Mouse (Mus musculus): ENCODE data around the gene Il12b. TPM values are rescaled to one million over a fixed set of nuclear protein-coding genes. Genes with fewer than 3 reads are reported as not detected.

The Il12b gene
- polyA plus RNA-seq, 1 experiment from 2014 or later, result 0.14 TPM

DNA sequence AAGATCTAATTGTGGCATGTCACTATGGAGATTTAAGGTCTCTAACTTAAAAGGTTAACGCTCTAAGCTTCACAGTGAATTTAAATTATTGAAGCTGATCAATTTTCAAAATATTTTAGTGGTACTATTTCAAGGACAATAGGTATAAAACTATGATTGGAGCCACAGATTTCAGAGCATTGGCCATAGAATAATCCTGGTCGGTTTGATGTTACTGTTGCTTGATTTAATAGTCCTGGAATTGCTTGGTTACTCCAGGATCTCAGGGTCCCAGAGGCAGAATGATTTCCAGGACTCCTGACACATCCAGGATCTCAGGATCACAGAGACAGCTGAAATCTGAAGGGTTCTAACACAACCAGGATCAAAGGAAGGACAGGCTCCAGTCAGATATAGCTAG lies 12.8 kb upstream of the Il12b start:
- ATAC-seq (ENCODE audit: low FRiP score, low TSS enrichment) (no peak), DNase-seq (no peak)
- no peak overlapping the region for H3K27ac ChIP-seq (replicated peaks; ENCODE audit: low read depth, low read length)
- H3K36me3 ChIP-seq (ENCODE audit: control insufficient read depth, insufficient read depth, low read length), result no peaks in the 10 kb centered on the region
- H3K4me1 ChIP-seq (ENCODE audit: control insufficient read depth, insufficient read depth, low read length), result no peaks in the 10 kb centered on the region
- WGBS, result 85% methylated on average over 2 of the region's 2 CpGs
- H3K27me3 ChIP-seq (ENCODE audit: control insufficient read depth, insufficient read depth, low read length), result no peaks in the 10 kb centered on the region
- H3K4me2 ChIP-seq (ENCODE audit: low read length), result no peak overlapping the region
- H3K9me3 ChIP-seq (ENCODE audit: control insufficient read depth, low read length), result no peaks in the 10 kb centered on the region
- H3K4me3 ChIP-seq (replicated peaks; ENCODE audit: low read depth, low read length), result no peak overlapping the region
- H3K9ac ChIP-seq (replicated peaks; ENCODE audit: low read length), result no peak overlapping the region

DNA sequence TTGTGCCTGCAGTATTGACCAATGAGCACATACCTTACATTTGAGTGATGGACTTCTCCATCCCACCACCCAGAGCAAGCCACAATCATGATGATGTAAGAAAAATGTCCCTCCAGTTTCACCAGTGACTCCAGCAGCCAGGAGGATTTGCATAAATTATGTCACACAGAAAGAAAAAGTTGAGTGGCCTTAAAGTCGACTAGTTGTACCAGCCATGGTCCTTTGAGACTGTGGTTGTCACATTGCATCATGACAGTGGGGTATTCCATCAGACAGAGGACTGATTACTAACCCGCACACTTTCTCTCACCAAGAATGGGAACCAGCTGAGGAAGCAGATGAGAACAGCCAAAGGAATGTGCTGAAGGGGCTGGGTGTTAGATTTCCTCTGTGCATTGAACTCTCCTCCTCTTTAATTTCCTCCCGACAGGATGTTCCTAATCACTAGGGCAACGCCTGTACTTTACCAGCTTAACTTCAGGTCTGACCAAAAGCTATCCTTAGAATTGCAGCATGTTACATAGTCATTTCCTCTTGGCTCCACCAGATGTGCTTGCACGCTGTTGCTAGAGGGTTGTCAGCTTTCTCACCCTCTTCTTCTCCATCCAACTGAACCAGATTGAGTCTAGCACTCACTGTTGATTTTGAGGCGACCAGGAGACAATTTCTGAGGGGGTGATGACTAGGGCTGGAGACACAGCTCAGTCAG lies 9.7 kb upstream of the Il12b start:
- H3K36me3 ChIP-seq (ENCODE audit: control insufficient read depth, insufficient read depth, low read length), result no peaks in the 10 kb centered on the region
- H3K27me3 ChIP-seq (ENCODE audit: control insufficient read depth, insufficient read depth, low read length), result no peaks in the 10 kb centered on the region
- H3K4me3 ChIP-seq (replicated peaks; ENCODE audit: low read depth, low read length), result no peak overlapping the region
- no peak overlapping the region for H3K9ac ChIP-seq (replicated peaks; ENCODE audit: low read length)
- H3K4me2 ChIP-seq (ENCODE audit: low read length), result no peak overlapping the region
- H3K9me3 ChIP-seq (ENCODE audit: control insufficient read depth, low read length), result no peaks in the 10 kb centered on the region
- no peak overlapping the region for H3K27ac ChIP-seq (replicated peaks; ENCODE audit: low read depth, low read length)
- no peaks in the 10 kb centered on the region for H3K4me1 ChIP-seq (ENCODE audit: control insufficient read depth, insufficient read depth, low read length)
- DNase-seq (no peak), ATAC-seq (ENCODE audit: low FRiP score, low TSS enrichment) (no peak)
- WGBS, result 53% methylated on average over 6 of the region's 6 CpGs

DNA sequence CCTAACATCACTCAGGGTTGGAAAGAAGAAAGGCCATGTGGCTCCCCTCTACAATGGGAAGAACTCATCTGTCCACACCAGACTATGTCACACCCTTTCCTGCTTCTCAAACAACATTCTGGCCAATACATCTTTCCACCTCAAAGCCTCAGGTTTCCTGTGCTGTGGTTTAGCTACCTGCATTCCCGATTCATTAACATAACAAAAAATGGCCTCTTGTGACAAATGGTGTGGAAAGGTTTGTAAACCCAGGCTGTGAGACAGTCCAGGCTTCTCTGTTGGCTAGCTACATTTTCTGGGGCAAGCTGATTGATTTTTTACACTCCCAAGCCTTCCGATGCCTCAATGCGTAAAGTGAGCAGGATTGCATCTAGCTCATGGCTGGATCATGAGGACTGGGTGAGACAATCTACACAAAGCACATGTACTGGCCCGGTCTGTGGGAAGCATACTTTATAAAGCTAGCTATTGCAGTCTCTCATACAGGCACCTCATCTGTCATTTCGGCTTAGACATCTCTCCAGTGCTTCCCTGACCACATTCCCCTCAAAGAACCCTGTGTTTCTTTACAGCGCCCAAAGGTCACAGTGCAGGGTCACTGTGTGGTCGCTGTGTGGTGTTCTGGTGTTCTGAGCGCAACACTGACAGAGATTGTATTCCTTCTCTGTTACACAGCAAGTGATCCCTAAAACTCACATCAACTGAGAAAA lies 6.6 kb upstream of the Il12b start:
- DNase-seq (no peak), ATAC-seq (ENCODE audit: low FRiP score, low TSS enrichment) (no peak)
- Histone ChIP-seq H3K4me1 (ENCODE audit: control insufficient read depth, insufficient read depth, low read length) (no peaks in the 10 kb centered on the region; the same call in 1 of the 2 replicates), H3K9ac (replicated peaks; ENCODE audit: low read length) (no peak overlapping the region), H3K36me3 (ENCODE audit: control insufficient read depth, insufficient read depth, low read length) (no peaks in the 10 kb centered on the region), H3K27me3 (ENCODE audit: control insufficient read depth, insufficient read depth, low read length) (no peaks in the 10 kb centered on the region), H3K9me3 (ENCODE audit: control insufficient read depth, low read length) (no peaks in the 10 kb centered on the region), H3K4me2 (ENCODE audit: low read length) (no peak overlapping the region), H3K27ac (replicated peaks; ENCODE audit: low read depth, low read length) (no peak overlapping the region), H3K4me3 (replicated peaks; ENCODE audit: low read depth, low read length) (no peak overlapping the region)
- 91% methylated on average over 8 of the region's 8 CpGs for WGBS

DNA sequence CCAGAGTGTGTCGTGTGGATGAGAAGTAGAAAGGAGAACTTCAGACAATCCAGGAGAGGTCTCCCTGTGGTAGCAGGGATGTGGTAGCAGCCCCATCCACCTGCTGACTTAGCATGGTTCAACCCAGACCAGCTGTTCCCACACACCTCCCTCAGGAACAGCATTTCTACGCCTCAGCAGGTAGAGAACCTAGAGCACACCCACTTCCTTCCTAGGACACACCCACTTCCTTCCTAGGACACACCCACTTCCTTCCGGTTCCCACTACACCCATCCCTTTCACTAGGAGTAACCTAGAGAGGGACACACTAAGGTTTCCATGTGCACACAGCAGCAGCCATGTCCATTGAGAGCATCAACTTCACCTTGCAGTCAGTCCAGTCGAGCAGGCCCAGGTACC lies 4.5 kb upstream of the Il12b start:
- no peak overlapping the region for H3K4me2 ChIP-seq (ENCODE audit: low read length)
- H3K36me3 ChIP-seq (ENCODE audit: control insufficient read depth, insufficient read depth, low read length), result no peaks in the 10 kb centered on the region
- H3K4me3 ChIP-seq (replicated peaks; ENCODE audit: low read depth, low read length), result no peak overlapping the region
- no peak for ATAC-seq (ENCODE audit: low FRiP score, low TSS enrichment)
- DNase-seq, result no peak
- H3K27ac ChIP-seq (replicated peaks; ENCODE audit: low read depth, low read length), result no peak overlapping the region
- 95% methylated on average over 4 of the region's 4 CpGs for WGBS
- H3K9me3 ChIP-seq (ENCODE audit: control insufficient read depth, low read length), result no peaks in the 10 kb centered on the region
- no peaks in the 10 kb centered on the region; the same call in 1 of the 2 replicates for H3K4me1 ChIP-seq (ENCODE audit: control insufficient read depth, insufficient read depth, low read length)
- H3K9ac ChIP-seq (replicated peaks; ENCODE audit: low read length), result no peak overlapping the region
- H3K27me3 ChIP-seq (ENCODE audit: control insufficient read depth, insufficient read depth, low read length), result no peaks in the 10 kb centered on the region

DNA sequence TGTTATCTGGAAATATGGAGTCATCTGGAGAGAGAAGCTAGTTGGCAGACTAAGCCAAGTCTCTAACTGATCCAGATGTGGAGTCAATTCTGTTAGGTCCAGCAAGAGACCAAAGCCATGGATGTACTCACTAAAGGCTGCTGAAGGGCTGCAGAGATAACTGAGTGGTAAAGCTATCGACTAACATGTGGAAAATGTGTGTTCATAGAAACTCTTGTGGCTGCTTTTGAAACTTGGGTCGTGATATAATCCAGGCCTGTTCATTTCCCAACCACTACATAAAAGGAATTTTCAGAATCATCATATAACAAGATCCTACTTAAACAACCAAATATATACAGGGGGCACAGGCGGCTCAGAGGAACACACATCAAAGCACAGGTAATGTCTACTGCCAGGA lies 2.3 kb upstream of the Il12b start:
- H3K4me1 ChIP-seq (ENCODE audit: control insufficient read depth, insufficient read depth, low read length), result peaks cover 3% of the 10 kb centered on the region
- H3K27me3 ChIP-seq (ENCODE audit: control insufficient read depth, insufficient read depth, low read length), result no peaks in the 10 kb centered on the region
- ATAC-seq (ENCODE audit: low FRiP score, low TSS enrichment), result no peak
- H3K9ac ChIP-seq (replicated peaks; ENCODE audit: low read length), result no peak overlapping the region
- no peaks in the 10 kb centered on the region for H3K9me3 ChIP-seq (ENCODE audit: control insufficient read depth, low read length)
- 85% methylated on average over 3 of the region's 3 CpGs for WGBS
- H3K4me3 ChIP-seq (replicated peaks; ENCODE audit: low read depth, low read length), result no peak overlapping the region
- no peak overlapping the region for H3K4me2 ChIP-seq (ENCODE audit: low read length)
- no peaks in the 10 kb centered on the region for H3K36me3 ChIP-seq (ENCODE audit: control insufficient read depth, insufficient read depth, low read length)
- DNase-seq, result no peak
- H3K27ac ChIP-seq (replicated peaks; ENCODE audit: low read depth, low read length), result no peak overlapping the region

DNA sequence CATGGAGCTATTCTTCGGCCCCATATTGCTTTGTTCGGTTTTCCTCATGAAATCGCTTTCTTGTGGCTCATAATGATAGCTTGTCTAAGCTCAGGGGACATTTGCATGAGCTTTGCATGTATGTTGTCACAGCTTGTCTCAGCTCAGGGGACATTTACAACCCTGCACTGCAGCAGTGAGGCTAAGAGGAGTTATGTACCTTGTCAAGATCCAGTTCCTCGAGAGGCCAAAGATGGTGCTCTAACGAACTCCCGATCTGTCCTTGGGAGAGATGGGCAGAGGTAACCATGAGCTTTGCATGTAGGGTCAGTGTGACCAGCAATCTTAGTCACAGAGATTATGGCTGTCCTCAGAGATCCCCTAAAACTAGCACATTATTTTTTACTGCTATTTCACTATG lies 1.5 kb upstream of the Il12b start:
- 66% methylated on average over 6 of the region's 6 CpGs for WGBS
- no peak for DNase-seq

DNA sequence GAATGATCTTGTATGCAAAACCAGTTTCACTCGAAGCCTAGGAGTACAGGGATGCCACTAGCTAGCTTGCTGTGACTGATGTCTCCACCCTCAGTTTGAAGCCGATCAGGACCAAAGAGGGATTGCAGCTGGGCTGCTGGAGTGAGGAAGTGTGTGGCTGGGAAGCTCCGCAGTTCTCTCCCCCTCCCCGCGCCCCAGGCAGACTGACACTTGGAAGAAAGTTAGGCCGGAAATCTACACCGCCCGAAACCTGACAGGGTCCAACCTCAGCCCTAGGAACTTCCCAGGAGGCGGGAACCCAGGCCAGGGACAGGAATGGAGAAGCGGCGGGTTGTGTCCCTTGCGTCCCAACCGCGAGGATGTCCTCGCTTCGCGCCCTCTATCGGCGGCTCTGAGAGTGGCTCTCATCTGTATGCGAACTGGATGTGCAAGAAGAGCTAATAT lies 1.1 kb upstream of the Il12b start:
- peak; percentile 55; the same call in 1 of the 2 replicates for ATAC-seq (ENCODE audit: low FRiP score, low TSS enrichment)
- Histone ChIP-seq H3K27ac (replicated peaks; ENCODE audit: low read depth, low read length) (no peak overlapping the region), H3K4me2 (ENCODE audit: low read length) (peak overlapping the region; percentile 54), H3K9me3 (ENCODE audit: control insufficient read depth, low read length) (no peaks in the 10 kb centered on the region), H3K9ac (replicated peaks; ENCODE audit: low read length) (0 out of 2 replicates have a peak overlapping the region, but pooled peaks have one; percentile 2), H3K27me3 (ENCODE audit: control insufficient read depth, insufficient read depth, low read length) (no peaks in the 10 kb centered on the region), H3K36me3 (ENCODE audit: control insufficient read depth, insufficient read depth, low read length) (no peaks in the 10 kb centered on the region), H3K4me1 (ENCODE audit: control insufficient read depth, insufficient read depth, low read length) (peaks cover 3% of the 10 kb centered on the region), H3K4me3 (replicated peaks; ENCODE audit: low read depth, low read length) (peak overlapping the region; percentile 25)
- peak; percentile 89 for DNase-seq
- WGBS, result 1% methylated on average over 20 of the region's 20 CpGs

More for the DNA sequence above, 1.5 kb upstream of the Il12b start:
- no peak for ATAC-seq (ENCODE audit: low FRiP score, low TSS enrichment)
- Histone ChIP-seq H3K27ac (replicated peaks; ENCODE audit: low read depth, low read length) (no peak overlapping the region), H3K4me1 (ENCODE audit: control insufficient read depth, insufficient read depth, low read length) (peaks cover 3% of the 10 kb centered on the region), H3K9me3 (ENCODE audit: control insufficient read depth, low read length) (no peaks in the 10 kb centered on the region), H3K27me3 (ENCODE audit: control insufficient read depth, insufficient read depth, low read length) (no peaks in the 10 kb centered on the region), H3K9ac (replicated peaks; ENCODE audit: low read length) (0 out of 2 replicates have a peak overlapping the region, but pooled peaks have one; percentile 2), H3K36me3 (ENCODE audit: control insufficient read depth, insufficient read depth, low read length) (no peaks in the 10 kb centered on the region), H3K4me3 (replicated peaks; ENCODE audit: low read depth, low read length) (no peak overlapping the region), H3K4me2 (ENCODE audit: low read length) (peak overlapping the region; percentile 54; the same call in 1 of the 2 replicates)

DNA sequence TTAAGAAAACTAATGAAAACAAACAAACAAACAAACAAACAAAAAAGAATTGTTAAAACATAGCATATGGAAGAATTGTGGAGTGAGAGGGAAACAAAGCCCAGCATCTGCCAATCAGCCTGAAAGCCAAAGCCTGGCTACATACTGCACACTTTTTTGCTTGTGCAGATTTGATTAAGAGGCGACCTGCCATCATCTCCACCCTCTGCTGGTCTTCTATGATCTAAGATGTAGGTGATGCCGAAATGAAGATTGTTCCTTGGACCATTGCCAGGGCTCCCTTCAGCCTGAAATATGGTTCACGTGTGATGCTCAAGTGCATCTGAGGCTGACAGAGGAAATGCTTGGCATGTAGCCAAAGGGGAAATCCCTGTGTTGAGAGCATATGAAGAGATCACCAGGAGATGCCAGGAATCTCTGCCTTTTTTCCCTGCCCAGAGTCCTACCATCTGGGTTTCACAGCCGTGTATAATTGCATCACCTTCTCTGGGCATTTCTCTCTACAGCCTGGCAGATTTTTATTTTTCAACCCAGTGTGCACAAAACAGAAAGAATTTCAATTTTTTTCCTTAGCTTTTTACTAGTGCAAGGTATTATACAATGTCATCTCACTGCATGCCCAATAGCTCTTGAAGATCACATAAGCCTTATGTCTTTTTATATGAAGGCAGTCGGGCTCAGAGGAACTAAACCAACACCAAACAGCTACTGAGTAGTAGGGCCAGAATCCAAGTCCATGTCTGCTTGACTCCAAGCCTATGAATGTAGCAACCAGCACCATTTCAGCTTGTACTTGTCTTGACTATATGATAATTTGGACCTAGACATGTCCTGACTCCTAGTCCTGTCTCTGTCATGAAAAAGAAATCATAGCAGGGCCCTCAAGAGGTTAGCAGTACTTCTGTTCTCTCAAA lies 2.0 kb downstream of the Il12b start:
- peak; percentile 54; the same call in 1 of the 2 replicates for ATAC-seq (ENCODE audit: low FRiP score, low TSS enrichment)
- Histone ChIP-seq H3K4me1 (ENCODE audit: control insufficient read depth, insufficient read depth, low read length) (peaks cover 15% of the 10 kb centered on the region), H3K9ac (replicated peaks; ENCODE audit: low read length) (no peak overlapping the region), H3K27me3 (ENCODE audit: control insufficient read depth, insufficient read depth, low read length) (no peaks in the 10 kb centered on the region), H3K4me3 (replicated peaks; ENCODE audit: low read depth, low read length) (no peak overlapping the region), H3K4me2 (ENCODE audit: low read length) (no peak overlapping the region), H3K36me3 (ENCODE audit: control insufficient read depth, insufficient read depth, low read length) (no peaks in the 10 kb centered on the region), H3K9me3 (ENCODE audit: control insufficient read depth, low read length) (no peaks in the 10 kb centered on the region), H3K27ac (replicated peaks; ENCODE audit: low read depth, low read length) (no peak overlapping the region)
- DNase-seq, result peak; percentile 82
- WGBS, result 47% methylated on average over 5 of the region's 5 CpGs
